Mouse (Mus musculus): ENCODE results near the gene Esyt1. TPM values are rescaled to one million over a fixed set of nuclear protein-coding genes. Genes with fewer than 3 reads are reported as not detected.

Esyt1 gene
- polyA plus RNA-seq, 1 experiment from 2014 or later = 19.1 TPM

- WGBS = 52% methylated on average over 6 of the region's 6 CpGs
- Histone ChIP-seq H3K9ac (ENCODE audit: low read depth, low read length) (no peak overlapping the region; the same call in 1 of the 2 replicates), H3K4me2 (peak overlapping the region; percentile 78), H3K4me1 (replicated peaks; ENCODE audit: control insufficient read depth, insufficient read depth, low read length) (peaks cover 36% of the 10 kb centered on the region), H3K4me3 (ENCODE audit: low read depth, low read length) (peak overlapping the region; percentile 81), H3K9me3 (ENCODE audit: control insufficient read depth, low read length) (no peaks in the 10 kb centered on the region), H3K27ac (ENCODE audit: low read depth, low read length) (no peak overlapping the region), H3K36me3 (ENCODE audit: control insufficient read depth, insufficient read depth, low read length) (peaks cover 36% of the 10 kb centered on the region), H3K27me3 (replicated peaks; ENCODE audit: control insufficient read depth, insufficient read depth, low read length) (no peaks in the 10 kb centered on the region)
- DNase-seq (ENCODE audit: low spot score) (no peak), ATAC-seq (replicated peaks; ENCODE audit: low FRiP score) (no peak)
Measured at GRCm38 (mm10) chr10:128491495-128491894, 34.2 kb downstream of the Esyt1 start.

- no peak overlapping the region for H3K4me2 ChIP-seq
- 65% methylated on average over 5 of the region's 5 CpGs for WGBS
- no peaks in the 10 kb centered on the region for H3K9me3 ChIP-seq (ENCODE audit: control insufficient read depth, low read length)
- H3K36me3 ChIP-seq (ENCODE audit: control insufficient read depth, insufficient read depth, low read length) = peaks cover 38% of the 10 kb centered on the region
- H3K27me3 ChIP-seq (replicated peaks; ENCODE audit: control insufficient read depth, insufficient read depth, low read length) = no peaks in the 10 kb centered on the region
- peaks cover 36% of the 10 kb centered on the region for H3K4me1 ChIP-seq (replicated peaks; ENCODE audit: control insufficient read depth, insufficient read depth, low read length)
- no peak for ATAC-seq (replicated peaks; ENCODE audit: low FRiP score)
- no peak for DNase-seq (ENCODE audit: low spot score)
- H3K4me3 ChIP-seq (ENCODE audit: low read depth, low read length) = no peak overlapping the region
- H3K27ac ChIP-seq (ENCODE audit: low read depth, low read length) = no peak overlapping the region
- no peak overlapping the region; the same call in 1 of the 2 replicates for H3K9ac ChIP-seq (ENCODE audit: low read depth, low read length)
Measured at GRCm38 (mm10) chr10:128490912-128491311, 34.8 kb downstream of the Esyt1 start.

DNA sequence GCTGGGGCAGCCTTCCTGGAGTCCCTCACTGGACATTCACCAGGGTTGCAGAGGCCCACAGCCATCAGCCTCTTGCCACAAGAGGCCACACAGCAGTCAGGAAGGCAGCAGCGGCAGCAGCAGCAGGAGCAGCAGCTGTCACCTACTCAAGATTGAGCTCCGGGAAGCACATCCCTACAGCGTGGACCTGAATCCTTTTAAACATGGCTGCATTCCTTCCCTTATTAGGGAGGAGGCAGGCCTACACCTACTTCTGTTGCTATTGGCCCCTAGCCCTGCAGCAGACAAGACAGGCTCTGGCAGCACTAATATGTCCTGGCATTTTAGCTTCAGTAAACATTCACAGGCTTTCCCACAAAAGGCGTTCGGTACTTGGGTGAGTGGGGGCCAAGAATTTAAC is 35.4 kb downstream of the Esyt1 start:
- Histone ChIP-seq H3K36me3 (ENCODE audit: control insufficient read depth, insufficient read depth, low read length) (peaks cover 45% of the 10 kb centered on the region), H3K4me3 (ENCODE audit: low read depth, low read length) (no peak overlapping the region), H3K27me3 (replicated peaks; ENCODE audit: control insufficient read depth, insufficient read depth, low read length) (no peaks in the 10 kb centered on the region), H3K4me2 (no peak overlapping the region), H3K9me3 (ENCODE audit: control insufficient read depth, low read length) (no peaks in the 10 kb centered on the region), H3K9ac (ENCODE audit: low read depth, low read length) (peak overlapping the region; percentile 5; the same call in 1 of the 2 replicates), H3K27ac (ENCODE audit: low read depth, low read length) (no peak overlapping the region; the same call in 1 of the 2 replicates), H3K4me1 (replicated peaks; ENCODE audit: control insufficient read depth, insufficient read depth, low read length) (peaks cover 36% of the 10 kb centered on the region)
- DNase-seq (ENCODE audit: low spot score) (no peak), ATAC-seq (replicated peaks; ENCODE audit: low FRiP score) (no peak)
- WGBS = 56% methylated on average over 5 of the region's 5 CpGs

GRCm38 (mm10) chr10:128489785-128490184 is 35.9 kb downstream of the Esyt1 start:
- peaks cover 45% of the 10 kb centered on the region for H3K36me3 ChIP-seq (ENCODE audit: control insufficient read depth, insufficient read depth, low read length)
- no peak overlapping the region for H3K9ac ChIP-seq (ENCODE audit: low read depth, low read length)
- H3K27ac ChIP-seq (ENCODE audit: low read depth, low read length) = no peak overlapping the region; the same call in 1 of the 2 replicates

GRCm38 (mm10) chr10:128489380-128489779 is 36.3 kb downstream of the Esyt1 start:
- no peaks in the 10 kb centered on the region for H3K27me3 ChIP-seq (replicated peaks; ENCODE audit: control insufficient read depth, insufficient read depth, low read length)
- 67% methylated on average over 5 of the region's 5 CpGs for WGBS
- ATAC-seq (replicated peaks; ENCODE audit: low FRiP score) (no peak), DNase-seq (ENCODE audit: low spot score) (no peak)
- H3K4me3 ChIP-seq (ENCODE audit: low read depth, low read length) = no peak overlapping the region
- peaks cover 46% of the 10 kb centered on the region for H3K36me3 ChIP-seq (ENCODE audit: control insufficient read depth, insufficient read depth, low read length)
- H3K9ac ChIP-seq (ENCODE audit: low read depth, low read length) = no peak overlapping the region
- H3K4me1 ChIP-seq (replicated peaks; ENCODE audit: control insufficient read depth, insufficient read depth, low read length) = peaks cover 28% of the 10 kb centered on the region
- H3K27ac ChIP-seq (ENCODE audit: low read depth, low read length) = peak overlapping the region; percentile 7; the same call in 1 of the 2 replicates
- H3K4me2 ChIP-seq = no peak overlapping the region
- H3K9me3 ChIP-seq (ENCODE audit: control insufficient read depth, low read length) = no peaks in the 10 kb centered on the region

More at GRCm38 (mm10) chr10:128489785-128490184, 35.9 kb downstream of the Esyt1 start:
- Histone ChIP-seq H3K4me2 (no peak overlapping the region), H3K27me3 (replicated peaks; ENCODE audit: control insufficient read depth, insufficient read depth, low read length) (no peaks in the 10 kb centered on the region), H3K9me3 (ENCODE audit: control insufficient read depth, low read length) (no peaks in the 10 kb centered on the region), H3K4me1 (replicated peaks; ENCODE audit: control insufficient read depth, insufficient read depth, low read length) (peaks cover 31% of the 10 kb centered on the region), H3K4me3 (ENCODE audit: low read depth, low read length) (0 out of 2 replicates have a peak overlapping the region, but pooled peaks have one; percentile 3)
- DNase-seq (ENCODE audit: low spot score) = no peak
- WGBS = 66% methylated on average over 4 of the region's 4 CpGs
- no peak for ATAC-seq (replicated peaks; ENCODE audit: low FRiP score)

GRCm38 (mm10) chr10:128488776-128489175 is 36.9 kb downstream of the Esyt1 start:
- Histone ChIP-seq H3K9ac (ENCODE audit: low read depth, low read length) (no peak overlapping the region), H3K27ac (ENCODE audit: low read depth, low read length) (no peak overlapping the region), H3K27me3 (replicated peaks; ENCODE audit: control insufficient read depth, insufficient read depth, low read length) (no peaks in the 10 kb centered on the region), H3K4me2 (no peak overlapping the region), H3K9me3 (ENCODE audit: control insufficient read depth, low read length) (no peaks in the 10 kb centered on the region), H3K4me3 (ENCODE audit: low read depth, low read length) (no peak overlapping the region), H3K36me3 (ENCODE audit: control insufficient read depth, insufficient read depth, low read length) (peaks cover 50% of the 10 kb centered on the region), H3K4me1 (replicated peaks; ENCODE audit: control insufficient read depth, insufficient read depth, low read length) (peaks cover 28% of the 10 kb centered on the region)
- WGBS = 83% methylated on average over 4 of the region's 4 CpGs
- no peak for DNase-seq (ENCODE audit: low spot score)
- no peak for ATAC-seq (replicated peaks; ENCODE audit: low FRiP score)

DNA sequence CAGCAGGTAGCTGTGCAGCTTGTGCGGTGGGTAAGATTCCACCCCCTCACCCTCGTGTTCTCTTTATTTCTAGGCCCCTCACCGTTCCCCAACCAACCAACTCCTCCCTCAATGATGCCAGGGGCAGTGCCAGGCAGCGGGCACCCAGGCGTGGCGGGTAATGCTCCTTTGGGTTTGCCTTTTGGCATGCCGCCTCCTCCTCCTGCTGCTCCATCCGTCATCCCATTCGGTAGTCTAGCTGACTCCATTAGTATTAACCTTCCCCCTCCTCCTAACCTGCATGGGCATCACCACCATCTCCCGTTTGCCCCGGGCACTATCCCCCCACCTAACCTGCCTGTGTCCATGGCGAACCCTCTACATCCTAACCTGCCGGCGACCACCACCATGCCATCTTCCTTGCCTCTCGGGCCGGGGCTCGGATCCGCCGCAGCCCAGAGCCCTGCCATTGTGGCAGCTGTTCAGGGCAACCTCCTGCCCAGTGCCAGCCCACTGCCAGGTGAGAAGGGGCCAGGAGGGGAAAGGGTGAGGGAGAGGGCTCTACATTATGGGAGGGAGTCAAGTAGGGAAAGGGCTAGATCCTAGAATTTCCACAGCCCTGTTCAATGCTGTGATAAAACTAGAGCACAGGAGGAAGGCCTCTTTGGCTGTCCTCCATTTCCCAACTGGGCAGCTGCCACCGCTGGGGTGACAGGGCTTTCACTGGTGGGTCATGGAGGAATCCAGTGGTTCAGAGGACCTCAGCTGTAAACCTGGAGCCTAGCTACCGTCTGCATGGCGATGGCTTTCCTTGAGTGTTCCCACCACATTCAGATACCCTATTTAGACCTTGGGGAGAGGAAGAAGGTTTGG is 37.6 kb downstream of the Esyt1 start:
- ATAC-seq (replicated peaks; ENCODE audit: low FRiP score) = no peak
- H3K9me3 ChIP-seq (ENCODE audit: control insufficient read depth, low read length) = no peaks in the 10 kb centered on the region
- H3K4me2 ChIP-seq = no peak overlapping the region
- no peak overlapping the region for H3K4me3 ChIP-seq (ENCODE audit: low read depth, low read length)
- H3K36me3 ChIP-seq (ENCODE audit: control insufficient read depth, insufficient read depth, low read length) = peaks cover 56% of the 10 kb centered on the region
- no peak overlapping the region for H3K27ac ChIP-seq (ENCODE audit: low read depth, low read length)
- no peak overlapping the region for H3K9ac ChIP-seq (ENCODE audit: low read depth, low read length)
- DNase-seq (ENCODE audit: low spot score) = no peak
- 93% methylated on average over 22 of the region's 22 CpGs for WGBS
- H3K4me1 ChIP-seq (replicated peaks; ENCODE audit: control insufficient read depth, insufficient read depth, low read length) = peaks cover 28% of the 10 kb centered on the region
- no peaks in the 10 kb centered on the region for H3K27me3 ChIP-seq (replicated peaks; ENCODE audit: control insufficient read depth, insufficient read depth, low read length)

DNA sequence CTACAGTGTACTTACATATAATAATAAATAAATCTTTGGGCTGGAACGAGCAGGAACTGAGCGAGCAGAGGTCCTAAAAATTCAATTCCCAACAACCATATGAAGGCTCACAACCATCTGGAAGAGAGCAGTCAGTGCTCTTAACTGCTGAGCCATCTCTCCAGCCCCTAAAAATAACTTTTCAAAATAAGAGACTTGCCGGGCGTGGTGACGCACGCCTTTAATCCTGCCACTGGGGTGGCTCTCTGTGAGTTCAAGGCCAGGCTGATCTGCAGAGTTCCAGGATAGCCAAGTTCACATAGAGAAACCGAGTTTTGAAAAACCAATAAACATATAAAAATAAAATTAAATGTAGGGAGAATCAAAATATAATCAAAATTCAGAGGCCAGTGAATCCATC is 39.3 kb downstream of the Esyt1 start:
- Histone ChIP-seq H3K27me3 (replicated peaks; ENCODE audit: control insufficient read depth, insufficient read depth, low read length) (no peaks in the 10 kb centered on the region), H3K9me3 (ENCODE audit: control insufficient read depth, low read length) (no peaks in the 10 kb centered on the region), H3K27ac (ENCODE audit: low read depth, low read length) (no peak overlapping the region), H3K4me2 (no peak overlapping the region), H3K9ac (ENCODE audit: low read depth, low read length) (no peak overlapping the region), H3K36me3 (ENCODE audit: control insufficient read depth, insufficient read depth, low read length) (peaks cover 70% of the 10 kb centered on the region), H3K4me1 (replicated peaks; ENCODE audit: control insufficient read depth, insufficient read depth, low read length) (peaks cover 14% of the 10 kb centered on the region), H3K4me3 (ENCODE audit: low read depth, low read length) (no peak overlapping the region)
- DNase-seq (ENCODE audit: low spot score) (no peak), ATAC-seq (replicated peaks; ENCODE audit: low FRiP score) (no peak)
- WGBS = 80% methylated on average over 7 of the region's 7 CpGs

DNA sequence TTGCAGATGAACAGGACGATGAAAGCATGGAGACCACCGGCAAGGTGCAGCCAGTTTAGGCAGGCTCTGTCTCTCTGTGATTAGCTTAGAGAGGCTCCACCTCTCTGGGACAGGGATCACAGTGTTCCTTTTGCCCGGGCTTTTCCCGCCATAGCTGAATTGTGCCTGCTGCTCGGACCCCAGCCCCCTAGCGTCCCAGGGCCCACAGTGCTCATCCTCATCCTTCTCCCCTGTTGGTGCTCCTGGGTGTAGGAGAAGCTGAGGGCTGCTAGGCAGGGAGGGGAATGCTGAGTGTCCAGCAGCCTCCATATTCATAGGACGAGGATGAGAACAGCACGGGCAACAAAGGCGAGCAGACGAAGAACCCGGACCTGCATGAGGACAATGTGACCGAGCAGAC is 51.3 kb downstream of the Esyt1 start:
- ATAC-seq (replicated peaks; ENCODE audit: low FRiP score) (no peak), DNase-seq (ENCODE audit: low spot score) (no peak)
- Histone ChIP-seq H3K4me2 (no peak overlapping the region), H3K9ac (ENCODE audit: low read depth, low read length) (no peak overlapping the region), H3K4me1 (replicated peaks; ENCODE audit: control insufficient read depth, insufficient read depth, low read length) (no peaks in the 10 kb centered on the region), H3K4me3 (ENCODE audit: low read depth, low read length) (no peak overlapping the region), H3K27me3 (replicated peaks; ENCODE audit: control insufficient read depth, insufficient read depth, low read length) (no peaks in the 10 kb centered on the region), H3K9me3 (ENCODE audit: control insufficient read depth, low read length) (no peaks in the 10 kb centered on the region), H3K27ac (ENCODE audit: low read depth, low read length) (no peak overlapping the region), H3K36me3 (ENCODE audit: control insufficient read depth, insufficient read depth, low read length) (peaks cover 47% of the 10 kb centered on the region)
- 89% methylated on average over 12 of the region's 12 CpGs for WGBS

Measured in liver, embryonic 11.5 days (tissue).